Mouse (Mus musculus) ovary, postnatal 14 days (tissue): ENCODE measurements at regions not wholly inside any gene's neighbourhood (a gene's known extent, or its start where the extent isn't known, plus 50 kb on each side); places are given as distances from the start of the nearest gene placed in this dataset.
A peak's percentile ranks its signal among the peaks of the same experiment; 100 is the strongest.
"Not testable (repeated sequence)": the region's sequence is repeated elsewhere in the genome, so short reads cannot be mapped to it uniquely, and the experiment has no call there.

Experiments used
- DNase-seq: peaks from one replicate; pipeline ENCODE4 v3.0.0; 2022; ENCODE audit warnings: low spot score

- no peak for DNase-seq
These were observed 128.9 kb upstream of the Gm527 start for GRCm38 (mm10) chr12:64788761-64789160.

GRCm38 (mm10) chr12:64808492-64808891 lies 109.2 kb upstream of the Gm527 start:
- not testable (repeated sequence) for DNase-seq

GRCm38 (mm10) chr12:64810081-64810480 lies 107.6 kb upstream of the Gm527 start:
- DNase-seq = no peak

GRCm38 (mm10) chr12:64815871-64816270 lies 101.8 kb upstream of the Gm527 start:
- no peak for DNase-seq

- peak; percentile 6 for DNase-seq
These were observed 100.5 kb upstream of the Gm527 start for GRCm38 (mm10) chr12:64817056-64817810.

- no peak for DNase-seq
These were observed 97.0 kb upstream of the Gm527 start for GRCm38 (mm10) chr12:64820722-64821121.

GRCm38 (mm10) chr12:64829662-64830249 lies 88.0 kb upstream of the Gm527 start:
- peak; percentile 7 for DNase-seq

DNA sequence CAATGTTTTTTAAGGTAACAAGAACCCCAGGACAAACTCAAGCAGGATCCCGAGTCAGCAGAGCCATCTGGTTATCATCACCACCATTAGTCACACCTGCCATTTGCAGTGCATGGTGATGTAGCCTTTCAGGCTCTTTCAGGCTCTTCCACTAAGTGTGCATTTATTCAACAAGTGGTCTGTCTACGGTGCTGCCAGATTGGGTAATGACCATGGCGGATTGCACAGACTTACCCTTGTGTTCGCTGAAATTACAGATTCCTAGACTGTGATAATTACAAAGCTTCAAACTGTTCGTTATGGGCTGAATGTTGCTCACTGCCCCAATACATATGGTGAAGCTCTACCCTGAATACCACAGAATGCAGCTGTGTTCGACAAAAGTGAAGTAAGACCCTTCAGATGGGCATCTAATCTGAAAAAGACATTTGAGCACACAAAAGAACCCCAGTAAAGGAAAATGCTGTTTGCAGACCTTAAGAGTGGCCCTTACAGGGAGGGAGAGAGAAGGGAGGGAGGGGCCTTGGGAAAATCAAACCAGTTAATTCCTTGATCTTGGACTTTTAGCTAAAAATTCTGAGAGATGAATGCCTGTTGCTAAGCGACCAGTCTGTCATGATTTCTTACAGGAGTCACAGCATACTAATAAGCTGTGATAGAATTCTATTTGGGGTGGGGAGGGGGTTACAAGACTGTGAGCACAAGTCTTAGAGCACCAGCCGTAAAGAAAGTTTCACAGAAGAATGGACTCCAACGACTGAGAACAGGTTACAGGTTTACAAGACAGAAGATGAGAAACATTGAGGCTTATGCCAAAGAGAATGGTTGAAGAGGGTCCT lies 85.2 kb upstream of the Gm527 start:
- DNase-seq = no peak

DNA sequence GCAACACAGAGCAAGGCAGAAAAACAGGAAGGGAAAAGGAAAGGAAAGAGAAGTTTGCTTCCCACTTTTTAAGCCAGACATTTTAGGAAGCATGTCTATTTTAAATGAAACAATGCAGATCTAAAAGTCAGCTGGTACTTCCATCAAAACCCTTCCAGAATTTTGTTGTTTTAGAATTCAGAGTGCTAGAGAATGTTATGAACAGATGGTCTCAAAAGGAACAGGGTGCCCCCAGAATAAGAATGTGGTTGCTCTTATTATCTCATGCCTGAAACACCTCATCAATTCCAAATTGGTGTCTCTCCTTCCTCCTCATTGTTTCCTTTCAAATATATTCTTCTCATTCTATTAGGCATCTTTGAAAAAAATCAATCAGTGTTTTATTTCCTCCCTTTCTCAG lies 60.0 kb upstream of the Gm527 start:
- DNase-seq = no peak
